Mouse (Mus musculus): Measurements from ENCODE around the gene Avil. TPM values are rescaled to one million over a fixed set of nuclear protein-coding genes. Genes with fewer than 3 reads are reported as not detected.

Avil gene
- polyA plus RNA-seq, 1 experiment from 2014 or later = 0.22 TPM

DNA sequence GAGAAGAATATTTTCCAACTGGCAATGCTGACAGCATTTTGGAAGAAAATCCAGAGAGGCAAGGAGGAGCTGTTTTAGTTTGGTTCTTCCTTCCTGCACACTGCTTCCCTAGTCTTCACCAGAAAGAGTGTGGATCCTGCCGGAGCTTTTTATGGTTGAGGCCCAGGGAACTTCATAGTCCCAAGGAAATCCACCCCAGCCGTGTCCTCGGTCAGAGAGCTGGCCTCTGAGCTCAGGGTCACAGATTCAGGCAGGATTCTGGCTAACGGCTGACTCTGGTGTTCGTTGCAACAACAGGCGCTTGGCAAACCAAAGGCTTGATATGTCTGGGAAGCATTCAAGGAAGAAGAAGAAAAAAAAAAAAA is 37.6 kb upstream of the Avil start:
- Histone ChIP-seq H3K9ac (ENCODE audit: low read length) (no peak overlapping the region), H3K9me3 (ENCODE audit: control insufficient read depth, low read length) (no peaks in the 10 kb centered on the region), H3K27ac (ENCODE audit: low read depth) (peak overlapping the region; percentile 86), H3K4me3 (ENCODE audit: low read depth, low read length) (no peak overlapping the region), H3K4me1 (replicated peaks; ENCODE audit: control insufficient read depth, insufficient read depth, low read length) (peaks cover 18% of the 10 kb centered on the region), H3K27me3 (replicated peaks; ENCODE audit: control insufficient read depth, insufficient read depth, low read length) (no peaks in the 10 kb centered on the region), H3K4me2 (ENCODE audit: low read length) (no peak overlapping the region), H3K36me3 (ENCODE audit: control insufficient read depth, insufficient read depth, low read length) (no peaks in the 10 kb centered on the region)
- 31% methylated on average over 6 of the region's 6 CpGs for WGBS
- DNase-seq (ENCODE audit: low spot score) = no peak
- no peak for ATAC-seq (replicated peaks; ENCODE audit: low FRiP score, low TSS enrichment, low read depth)

DNA sequence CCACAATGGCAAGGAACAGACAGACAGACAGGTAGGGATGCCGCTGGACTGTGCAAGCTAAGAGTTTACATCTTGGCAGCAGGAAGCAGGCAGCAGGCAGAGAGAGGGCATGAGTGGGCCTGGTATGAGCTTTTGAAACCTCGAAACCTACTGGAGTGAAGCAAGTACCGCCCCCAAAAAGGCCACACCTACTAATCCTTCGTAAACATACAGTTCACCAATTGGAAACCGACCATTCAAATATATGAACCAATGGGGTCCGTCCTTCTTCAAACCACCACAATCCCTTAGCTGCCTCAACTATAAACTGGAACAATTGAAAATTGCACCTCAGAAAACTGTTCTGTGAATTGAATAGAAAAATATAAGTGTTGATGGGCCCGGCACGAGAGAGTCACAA is 36.7 kb upstream of the Avil start:
- DNase-seq (ENCODE audit: low spot score) (no peak), ATAC-seq (replicated peaks; ENCODE audit: low FRiP score, low TSS enrichment, low read depth) (no peak)
- no peaks in the 10 kb centered on the region for H3K9me3 ChIP-seq (ENCODE audit: control insufficient read depth, low read length)
- no peak overlapping the region for H3K4me3 ChIP-seq (ENCODE audit: low read depth, low read length)
- WGBS = 88% methylated on average over 8 of the region's 8 CpGs
- no peaks in the 10 kb centered on the region for H3K36me3 ChIP-seq (ENCODE audit: control insufficient read depth, insufficient read depth, low read length)
- no peak overlapping the region for H3K9ac ChIP-seq (ENCODE audit: low read length)
- peaks cover 18% of the 10 kb centered on the region for H3K4me1 ChIP-seq (replicated peaks; ENCODE audit: control insufficient read depth, insufficient read depth, low read length)
- H3K4me2 ChIP-seq (ENCODE audit: low read length) = no peak overlapping the region
- H3K27ac ChIP-seq (ENCODE audit: low read depth) = peak overlapping the region; percentile 86; the same call in 1 of the 2 replicates
- H3K27me3 ChIP-seq (replicated peaks; ENCODE audit: control insufficient read depth, insufficient read depth, low read length) = no peaks in the 10 kb centered on the region

GRCm38 (mm10) chr10:126971363-126972050 is 29.0 kb upstream of the Avil start:
- H3K4me2 ChIP-seq (ENCODE audit: low read length) = peak overlapping the region; percentile 25
- H3K27me3 ChIP-seq (replicated peaks; ENCODE audit: control insufficient read depth, insufficient read depth, low read length) = no peaks in the 10 kb centered on the region
- DNase-seq (ENCODE audit: low spot score) (no peak), ATAC-seq (replicated peaks; ENCODE audit: low FRiP score, low TSS enrichment, low read depth) (peak; percentile 58)
- 10% methylated on average over 12 of the region's 12 CpGs for WGBS
- no peak overlapping the region for H3K4me3 ChIP-seq (ENCODE audit: low read depth, low read length)
- no peaks in the 10 kb centered on the region for H3K36me3 ChIP-seq (ENCODE audit: control insufficient read depth, insufficient read depth, low read length)
- peaks cover 30% of the 10 kb centered on the region for H3K4me1 ChIP-seq (replicated peaks; ENCODE audit: control insufficient read depth, insufficient read depth, low read length)
- H3K9me3 ChIP-seq (ENCODE audit: control insufficient read depth, low read length) = no peaks in the 10 kb centered on the region
- peak overlapping the region; percentile 87 for H3K27ac ChIP-seq (ENCODE audit: low read depth)
- no peak overlapping the region for H3K9ac ChIP-seq (ENCODE audit: low read length)

DNA sequence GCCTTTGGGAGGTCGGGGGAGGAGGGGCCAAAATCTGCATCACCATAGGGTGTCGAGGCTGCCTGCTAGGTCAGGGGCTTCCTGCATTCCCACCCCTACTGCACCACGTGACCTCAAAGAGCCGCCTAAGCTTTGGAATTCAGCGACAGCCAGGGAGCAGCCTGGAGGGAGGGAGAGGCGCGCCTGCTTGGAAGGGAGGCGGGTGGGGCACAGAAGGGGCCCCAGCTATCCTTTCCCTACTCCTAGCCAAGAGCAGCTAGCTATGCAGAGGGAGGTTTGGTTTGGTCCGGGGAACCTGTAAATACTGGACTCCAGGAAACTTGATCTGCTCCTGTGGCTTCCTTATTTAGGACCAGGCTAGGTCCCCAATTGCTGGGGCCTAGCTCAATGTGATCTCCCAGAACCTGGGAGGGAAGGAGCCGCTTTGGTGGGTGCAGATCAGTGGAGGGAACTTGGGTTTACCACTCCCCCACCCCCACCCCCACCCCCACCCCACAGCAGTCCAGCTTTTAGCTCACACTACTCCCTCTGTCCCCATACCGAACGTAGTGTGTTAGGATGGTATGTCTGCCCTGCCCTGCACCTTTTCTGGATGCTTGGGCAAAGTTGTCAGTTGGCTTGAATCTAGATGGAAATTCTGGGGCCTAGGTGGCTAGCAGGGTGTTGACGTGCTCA is 28.3 kb upstream of the Avil start:
- DNase-seq (ENCODE audit: low spot score) (peak; percentile 88), ATAC-seq (replicated peaks; ENCODE audit: low FRiP score, low TSS enrichment, low read depth) (peak; percentile 90)
- no peaks in the 10 kb centered on the region for H3K27me3 ChIP-seq (replicated peaks; ENCODE audit: control insufficient read depth, insufficient read depth, low read length)
- H3K4me3 ChIP-seq (ENCODE audit: low read depth, low read length) = no peak overlapping the region
- H3K36me3 ChIP-seq (ENCODE audit: control insufficient read depth, insufficient read depth, low read length) = no peaks in the 10 kb centered on the region
- H3K4me2 ChIP-seq (ENCODE audit: low read length) = peak overlapping the region; percentile 25
- H3K4me1 ChIP-seq (replicated peaks; ENCODE audit: control insufficient read depth, insufficient read depth, low read length) = peaks cover 34% of the 10 kb centered on the region
- 7% methylated on average over 13 of the region's 13 CpGs for WGBS
- no peaks in the 10 kb centered on the region for H3K9me3 ChIP-seq (ENCODE audit: control insufficient read depth, low read length)
- peak overlapping the region; percentile 87 for H3K27ac ChIP-seq (ENCODE audit: low read depth)
- H3K9ac ChIP-seq (ENCODE audit: low read length) = no peak overlapping the region

DNA sequence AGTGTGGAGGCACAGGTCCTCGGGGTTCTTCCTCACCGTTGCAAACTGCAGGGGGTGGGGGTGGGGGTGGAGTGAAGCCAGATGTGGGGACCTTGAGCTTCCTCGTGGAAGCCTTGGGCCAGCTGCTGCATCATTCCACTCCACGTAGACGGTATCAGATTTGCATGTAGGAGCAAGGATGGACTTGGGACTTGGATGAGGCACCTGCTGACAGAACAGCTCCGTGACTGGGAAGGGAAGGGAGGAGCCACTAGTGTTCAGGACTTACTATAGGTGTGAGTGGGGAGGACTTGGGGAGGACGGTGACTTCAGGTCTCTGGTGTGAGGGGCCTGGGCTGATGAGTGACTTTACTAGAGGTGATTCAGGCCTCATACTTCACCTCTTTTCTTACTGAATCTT is 27.5 kb upstream of the Avil start:
- Histone ChIP-seq H3K4me1 (replicated peaks; ENCODE audit: control insufficient read depth, insufficient read depth, low read length) (peaks cover 41% of the 10 kb centered on the region), H3K27ac (ENCODE audit: low read depth) (peak overlapping the region; percentile 87), H3K36me3 (ENCODE audit: control insufficient read depth, insufficient read depth, low read length) (no peaks in the 10 kb centered on the region), H3K27me3 (replicated peaks; ENCODE audit: control insufficient read depth, insufficient read depth, low read length) (no peaks in the 10 kb centered on the region), H3K9me3 (ENCODE audit: control insufficient read depth, low read length) (no peaks in the 10 kb centered on the region), H3K4me3 (ENCODE audit: low read depth, low read length) (no peak overlapping the region), H3K4me2 (ENCODE audit: low read length) (no peak overlapping the region), H3K9ac (ENCODE audit: low read length) (no peak overlapping the region)
- ATAC-seq (replicated peaks; ENCODE audit: low FRiP score, low TSS enrichment, low read depth) (0 out of 2 replicates have a peak, but pooled peaks have one; percentile 21), DNase-seq (ENCODE audit: low spot score) (no peak)
- WGBS = 21% methylated on average over 7 of the region's 7 CpGs

- Histone ChIP-seq H3K36me3 (ENCODE audit: control insufficient read depth, insufficient read depth, low read length) (no peaks in the 10 kb centered on the region), H3K4me1 (replicated peaks; ENCODE audit: control insufficient read depth, insufficient read depth, low read length) (peaks cover 40% of the 10 kb centered on the region), H3K9ac (ENCODE audit: low read length) (no peak overlapping the region), H3K9me3 (ENCODE audit: control insufficient read depth, low read length) (no peaks in the 10 kb centered on the region), H3K4me3 (ENCODE audit: low read depth, low read length) (no peak overlapping the region), H3K27me3 (replicated peaks; ENCODE audit: control insufficient read depth, insufficient read depth, low read length) (no peaks in the 10 kb centered on the region), H3K4me2 (ENCODE audit: low read length) (no peak overlapping the region), H3K27ac (ENCODE audit: low read depth) (no peak overlapping the region)
- WGBS = 74% methylated on average over 6 of the region's 6 CpGs
- DNase-seq (ENCODE audit: low spot score) (no peak), ATAC-seq (replicated peaks; ENCODE audit: low FRiP score, low TSS enrichment, low read depth) (no peak)
These were observed 24.8 kb upstream of the Avil start for GRCm38 (mm10) chr10:126975706-126976105.

DNA sequence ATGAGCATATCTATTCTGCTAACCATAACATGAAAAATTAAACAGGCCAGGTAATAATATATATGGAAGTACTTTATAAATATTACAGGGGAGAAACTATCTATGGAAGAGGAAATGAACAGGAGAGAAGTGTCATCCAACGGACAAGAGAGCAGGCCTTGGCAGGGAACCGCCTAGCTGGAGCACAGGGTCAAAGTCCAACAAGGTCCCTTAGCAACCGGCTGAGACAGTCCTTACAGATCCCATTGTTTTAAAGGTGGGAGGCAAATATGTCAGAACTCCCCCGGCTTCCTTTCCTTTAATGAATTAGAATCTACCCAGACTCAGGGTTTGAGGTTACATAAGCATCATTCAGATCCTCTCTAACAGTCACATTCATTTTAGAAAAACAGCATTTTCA is 23.4 kb upstream of the Avil start:
- Histone ChIP-seq H3K27me3 (replicated peaks; ENCODE audit: control insufficient read depth, insufficient read depth, low read length) (no peaks in the 10 kb centered on the region), H3K4me1 (replicated peaks; ENCODE audit: control insufficient read depth, insufficient read depth, low read length) (peaks cover 41% of the 10 kb centered on the region), H3K9me3 (ENCODE audit: control insufficient read depth, low read length) (no peaks in the 10 kb centered on the region), H3K27ac (ENCODE audit: low read depth) (peak overlapping the region; percentile 22; the same call in 1 of the 2 replicates), H3K36me3 (ENCODE audit: control insufficient read depth, insufficient read depth, low read length) (peaks cover 5% of the 10 kb centered on the region; the same call in 1 of the 2 replicates), H3K4me2 (ENCODE audit: low read length) (peak overlapping the region; percentile 15), H3K4me3 (ENCODE audit: low read depth, low read length) (no peak overlapping the region), H3K9ac (ENCODE audit: low read length) (no peak overlapping the region)
- DNase-seq (ENCODE audit: low spot score) (no peak), ATAC-seq (replicated peaks; ENCODE audit: low FRiP score, low TSS enrichment, low read depth) (no peak)
- WGBS = 57% methylated on average over 4 of the region's 4 CpGs

- peak within 1 kb of the TSS; percentile 95 for H3K4me3 ChIP-seq (ENCODE audit: low read depth, low read length)
- no peaks in the 10 kb centered on the region for H3K9me3 ChIP-seq (ENCODE audit: control insufficient read depth, low read length)
- H3K36me3 ChIP-seq (ENCODE audit: control insufficient read depth, insufficient read depth, low read length) = peaks cover 9% of the 10 kb centered on the region; the same call in 1 of the 2 replicates
- no peaks in the 10 kb centered on the region for H3K27me3 ChIP-seq (replicated peaks; ENCODE audit: control insufficient read depth, insufficient read depth, low read length)
- peaks cover 44% of the 10 kb centered on the region for H3K4me1 ChIP-seq (replicated peaks; ENCODE audit: control insufficient read depth, insufficient read depth, low read length)
- H3K4me2 ChIP-seq (ENCODE audit: low read length) = peak within 1 kb of the TSS; percentile 95
- WGBS = under 1% methylated on average over 55 of the region's 56 CpGs
- peak; percentile 100 for DNase-seq (ENCODE audit: low spot score)
- H3K27ac ChIP-seq (ENCODE audit: low read depth) = peak within 1 kb of the TSS; percentile 100
- H3K9ac ChIP-seq (ENCODE audit: low read length) = peak within 1 kb of the TSS; percentile 97
- peak; percentile 94 for ATAC-seq (replicated peaks; ENCODE audit: low FRiP score, low TSS enrichment, low read depth)
These were observed 22.1 kb upstream of the Avil start, which contains the start of gene Ctdsp2 for GRCm38 (mm10) chr10:126978277-126978994. Gene Ctdsp2, plus strand, starts transcription at chr10:126978717.

All from intestine, embryonic 14.5 days (tissue).